Mouse (Mus musculus): ENCODE data around the gene Hoxc13. TPM values are rescaled to one million over a fixed set of nuclear protein-coding genes. Genes with fewer than 3 reads are reported as not detected.

Gene Hoxc13
- total RNA-seq, 2 experiments from 2014 or later: not detected

DNA sequence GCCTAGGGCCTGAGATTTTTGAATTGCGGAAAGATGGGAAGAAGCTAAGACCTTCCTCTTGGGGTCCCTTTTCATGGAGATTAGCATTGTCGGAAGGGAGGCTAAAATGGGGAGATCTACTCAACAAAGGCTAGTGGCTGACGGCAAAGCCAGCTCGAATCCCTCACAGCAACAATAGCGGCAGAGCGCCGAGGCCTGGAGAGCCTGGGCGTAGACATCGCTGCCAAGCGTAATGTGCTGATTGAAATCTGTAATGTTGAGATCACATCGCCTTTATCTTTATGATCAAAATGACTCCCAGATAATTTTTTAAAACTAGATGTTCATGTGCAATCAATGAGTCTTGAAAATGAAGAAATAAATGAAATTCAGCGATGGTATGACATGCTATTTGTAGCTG is 13.5 kb downstream of the Hoxc13 start:
- intact Hi-C loops (cut with DNase I): no loop called here
- no peak for DNase-seq (ENCODE audit: extremely low spot score in 1 of 2, low spot score in 2 of 2)

DNA sequence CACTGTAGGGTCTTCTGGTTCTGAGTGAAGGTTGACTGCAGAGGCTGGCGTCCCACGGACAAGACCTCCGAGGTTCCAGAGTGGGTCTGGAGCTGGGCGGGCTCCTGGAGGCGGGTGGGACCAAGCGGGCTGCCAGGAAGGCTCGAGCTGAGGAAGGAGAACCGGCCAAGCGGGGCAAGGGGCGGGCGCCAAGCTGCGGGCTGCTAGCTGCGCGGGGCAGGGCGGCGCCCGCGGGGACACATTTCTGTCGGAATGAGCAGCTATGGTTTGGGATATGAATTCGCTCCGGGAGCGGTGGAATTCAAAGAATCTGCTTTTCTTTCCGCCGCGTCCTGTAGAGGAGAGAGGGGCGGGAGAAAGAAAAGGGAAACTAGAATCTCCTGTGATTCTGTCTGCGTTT is 14.0 kb downstream of the Hoxc13 start:
- intact Hi-C loops (cut with DNase I): no loop called here
- DNase-seq (ENCODE audit: extremely low spot score in 1 of 2, low spot score in 2 of 2): peak in 1 of 2 experiments; percentile 26

GRCm38 (mm10) chr15:102936279-102936972 is 15.5 kb downstream of the Hoxc13 start, which contains the start of gene Hoxc12:
Hoxc12 (plus strand) TSS chr15:102936757.
- intact Hi-C loops (cut with DNase I): no loop called here
- DNase-seq (ENCODE audit: extremely low spot score in 1 of 2, low spot score in 2 of 2): no peak

DNA sequence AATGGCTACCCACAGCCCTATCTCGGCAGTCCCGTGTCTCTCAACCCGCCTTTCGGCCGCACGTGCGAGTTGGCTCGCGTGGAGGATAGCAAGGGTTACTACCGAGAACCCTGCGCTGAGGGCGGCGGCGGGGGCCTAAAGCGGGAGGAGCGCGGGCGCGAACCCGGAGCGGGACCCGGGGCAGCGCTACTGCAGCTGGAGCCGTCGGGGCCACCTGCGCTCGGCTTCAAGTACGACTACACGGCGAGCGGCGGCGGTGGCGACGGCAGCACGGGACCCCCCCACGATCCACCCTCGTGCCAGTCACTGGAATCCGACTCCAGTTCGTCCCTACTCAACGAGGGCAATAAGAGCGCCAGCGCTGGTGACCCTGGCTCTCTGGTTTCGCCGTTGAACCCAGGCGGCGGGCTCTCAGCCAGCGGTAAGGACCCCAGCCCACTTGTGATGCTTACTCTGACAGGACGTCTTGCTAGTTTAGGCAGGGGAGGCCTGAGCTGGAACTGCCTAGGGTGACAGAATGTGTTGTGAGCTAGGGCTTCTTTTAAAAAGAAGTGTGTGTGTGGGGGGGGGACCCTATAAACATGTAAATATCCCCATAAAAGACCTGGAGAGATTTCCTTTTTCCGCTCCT is 16.2 kb downstream of the Hoxc13 start:
- DNase-seq (ENCODE audit: extremely low spot score in 1 of 2, low spot score in 2 of 2): no peak
- intact Hi-C loops (cut with DNase I): no loop called here

- DNase-seq (ENCODE audit: extremely low spot score in 1 of 2, low spot score in 2 of 2): no peak
- intact Hi-C loops (cut with DNase I): no loop called here
Measured at GRCm38 (mm10) chr15:102939256-102940155, 18.6 kb downstream of the Hoxc13 start.

DNA sequence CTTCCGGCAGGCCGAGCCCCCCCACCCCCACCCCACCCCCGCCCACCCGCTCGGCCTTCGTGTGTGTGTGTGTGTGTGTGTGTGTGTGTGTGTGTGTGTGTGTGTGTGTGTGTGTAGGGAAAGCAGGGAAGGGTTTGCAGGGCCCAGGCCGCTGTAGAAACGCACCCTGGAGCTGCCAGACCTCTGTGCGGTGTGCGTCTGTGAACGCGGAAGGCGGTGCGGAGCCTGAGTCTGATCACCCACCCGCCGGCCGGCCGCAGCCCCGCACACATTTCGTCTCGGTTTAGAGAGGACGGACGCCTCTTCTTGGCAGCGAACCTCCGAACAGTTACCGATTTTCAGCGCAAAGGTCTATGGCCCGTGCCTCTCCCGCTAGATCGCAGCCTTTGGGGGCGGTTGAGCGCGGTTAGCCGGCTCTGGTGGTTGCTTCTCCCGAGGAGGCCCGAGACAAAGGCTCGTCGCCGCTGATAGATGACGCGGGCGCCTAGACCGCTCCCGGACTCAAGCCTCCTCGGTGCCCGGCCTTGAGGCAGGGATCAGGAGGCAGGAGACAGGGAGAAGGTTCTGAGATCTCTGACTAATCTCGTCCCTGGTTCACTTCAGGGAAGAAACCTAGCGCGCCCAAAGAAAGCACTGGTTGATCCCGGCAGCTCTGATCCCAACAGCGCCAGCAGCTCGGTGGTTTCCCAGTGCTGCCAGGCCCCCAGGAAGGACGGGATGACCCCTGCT is 22.0 kb downstream of the Hoxc13 start:
- intact Hi-C loops (cut with DNase I): no loop called here
- DNase-seq (ENCODE audit: extremely low spot score in 1 of 2, low spot score in 2 of 2): no peak

DNA sequence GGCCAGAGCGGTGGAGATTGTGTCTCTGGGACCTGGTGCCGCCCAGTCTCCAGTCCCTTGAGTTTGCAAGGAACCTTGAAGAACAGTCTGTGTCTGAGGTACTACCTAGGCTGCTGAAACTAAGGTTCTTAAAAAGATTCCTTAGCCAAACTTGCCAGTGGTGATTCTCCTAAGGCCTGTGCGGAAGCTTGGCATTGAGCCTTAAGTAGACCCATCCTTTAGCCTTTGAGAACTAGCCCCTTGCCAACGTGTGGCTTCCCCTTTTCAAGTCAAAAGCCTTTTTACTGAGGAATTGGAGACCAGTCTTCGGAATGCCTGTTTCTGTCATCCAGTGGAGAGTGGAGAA is 22.5 kb downstream of the Hoxc13 start:
- intact Hi-C loops (cut with DNase I): no loop called here
- no peak for DNase-seq (ENCODE audit: extremely low spot score in 1 of 2, low spot score in 2 of 2)

- no peak for DNase-seq (ENCODE audit: extremely low spot score in 1 of 2, low spot score in 2 of 2)
- intact Hi-C loops (cut with DNase I): no loop called here
Measured at GRCm38 (mm10) chr15:102945185-102946077, 24.5 kb downstream of the Hoxc13 start.

- intact Hi-C loops (cut with DNase I): no loop called here
- DNase-seq (ENCODE audit: extremely low spot score in 1 of 2, low spot score in 2 of 2): no peak
Measured at GRCm38 (mm10) chr15:102947276-102947675, 26.4 kb downstream of the Hoxc13 start.

DNA sequence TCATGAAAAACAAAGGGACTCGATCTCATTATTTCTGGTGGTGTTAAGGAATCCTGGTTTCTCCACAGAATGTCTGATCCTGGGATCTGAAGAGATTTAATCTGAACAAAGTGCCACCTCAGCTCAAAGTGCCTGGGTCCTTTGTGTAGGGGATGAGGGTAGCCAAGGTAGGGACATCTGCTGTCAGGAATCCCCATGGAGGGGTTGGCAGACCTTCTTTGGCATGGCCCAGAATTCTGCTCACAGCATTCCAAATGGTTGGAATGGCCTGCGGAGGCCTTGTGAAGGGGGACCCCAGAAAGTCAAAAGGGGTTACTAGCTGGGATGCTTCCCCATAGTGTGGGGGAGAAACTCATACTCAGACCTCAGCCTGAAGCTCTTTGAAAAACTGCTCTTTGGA is 27.9 kb downstream of the Hoxc13 start:
- intact Hi-C loops (cut with DNase I): no loop called here
- DNase-seq (ENCODE audit: extremely low spot score in 1 of 2, low spot score in 2 of 2): no peak

- intact Hi-C loops (cut with DNase I): no loop called here
- DNase-seq (ENCODE audit: extremely low spot score in 1 of 2, low spot score in 2 of 2): no peak
Measured at GRCm38 (mm10) chr15:102949696-102950095, 28.8 kb downstream of the Hoxc13 start.

- intact Hi-C loops (cut with DNase I): no loop called here
Measured at GRCm38 (mm10) chr15:102950877-102951276, 30.0 kb downstream of the Hoxc13 start.

DNA sequence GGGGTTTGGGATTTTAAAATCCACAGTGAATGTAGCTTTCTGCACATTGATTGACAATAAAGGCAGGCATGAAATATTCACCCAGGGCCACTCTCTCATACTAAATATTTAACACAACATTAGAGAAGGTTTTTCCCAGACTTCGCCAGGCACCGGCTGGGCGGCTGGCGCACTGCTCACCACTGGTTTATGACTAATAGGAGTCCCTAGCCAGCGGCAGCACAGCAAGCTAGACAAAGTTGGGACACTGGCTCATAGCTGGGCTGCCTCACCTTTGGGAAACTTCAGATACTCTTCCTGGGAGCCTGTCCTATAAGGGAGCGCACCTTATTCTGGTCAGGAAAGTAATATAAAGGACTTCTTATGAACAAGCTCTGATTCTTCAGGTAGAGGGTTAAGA is 32.7 kb downstream of the Hoxc13 start:
- intact Hi-C loops (cut with DNase I): no loop called here

More at GRCm38 (mm10) chr15:102950877-102951276, 30.0 kb downstream of the Hoxc13 start:
- DNase-seq (ENCODE audit: extremely low spot score in 1 of 2, low spot score in 2 of 2): no peak

DNA sequence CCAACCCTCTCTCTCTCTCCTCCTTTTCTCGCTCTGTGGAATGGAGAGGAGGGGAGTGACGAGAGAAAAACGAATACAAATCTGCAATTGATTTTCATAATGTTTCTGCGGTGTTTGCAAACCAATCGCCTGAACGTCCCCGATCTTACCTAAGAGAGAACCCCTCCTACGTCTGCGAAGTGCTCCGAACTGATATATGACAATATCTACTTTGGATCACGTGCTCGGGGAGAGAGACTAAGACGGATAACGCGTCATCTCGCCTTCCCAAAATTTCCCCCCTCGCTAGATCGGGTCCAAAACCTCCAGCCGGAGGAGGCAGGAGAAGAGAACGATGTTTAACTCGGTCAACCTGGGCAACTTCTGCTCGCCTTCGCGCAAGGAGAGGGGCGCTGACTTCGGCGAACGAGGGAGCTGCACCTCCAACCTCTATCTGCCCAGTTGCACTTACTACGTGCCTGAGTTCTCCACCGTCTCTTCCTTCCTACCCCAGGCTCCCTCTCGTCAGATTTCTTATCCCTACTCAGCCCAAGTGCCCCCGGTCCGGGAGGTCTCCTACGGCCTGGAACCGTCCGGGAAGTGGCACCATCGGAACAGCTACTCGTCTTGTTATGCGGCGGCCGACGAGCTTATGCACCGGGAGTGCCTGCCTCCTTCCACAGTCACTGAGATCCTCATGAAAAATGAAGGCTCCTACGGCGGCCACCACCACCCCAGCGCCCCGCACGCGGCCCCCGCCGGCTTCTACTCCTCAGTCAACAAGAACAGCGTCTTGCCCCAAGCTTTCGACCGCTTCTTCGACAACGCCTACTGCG is 33.5 kb downstream of the Hoxc13 start, which contains the start of gene Hoxc11:
TSS of gene Hoxc11 (plus strand) at position 236 of the 815 bp plus-strand sequence.
- DNase-seq (ENCODE audit: extremely low spot score in 1 of 2, low spot score in 2 of 2): no peak
- intact Hi-C loops (cut with DNase I): no loop called here

More for the DNA sequence above, 32.7 kb downstream of the Hoxc13 start:
- DNase-seq (ENCODE audit: extremely low spot score in 1 of 2, low spot score in 2 of 2): no peak

DNA sequence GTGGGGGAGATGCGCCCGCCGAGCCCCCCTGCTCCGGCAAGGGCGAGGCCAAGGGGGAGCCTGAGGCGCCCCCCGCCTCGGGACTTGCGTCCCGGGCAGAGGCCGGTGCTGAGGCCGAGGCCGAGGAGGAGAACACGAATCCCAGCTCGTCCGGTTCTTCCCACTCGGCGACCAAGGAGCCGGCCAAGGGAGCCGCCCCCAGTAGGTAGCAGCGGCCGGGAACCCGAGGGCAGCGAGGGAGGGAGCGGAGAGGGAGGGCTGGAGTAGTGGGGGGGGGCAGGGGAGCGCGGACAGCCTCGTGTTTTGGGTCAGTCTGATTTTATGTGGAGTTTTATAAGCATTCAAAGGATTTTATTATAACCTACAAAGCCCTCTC is 34.1 kb downstream of the Hoxc13 start:
- DNase-seq (ENCODE audit: extremely low spot score in 1 of 2, low spot score in 2 of 2): no peak
- intact Hi-C loops (cut with DNase I): no loop called here

GRCm38 (mm10) chr15:102955833-102956640 is 35.1 kb downstream of the Hoxc13 start:
- no peak for DNase-seq (ENCODE audit: extremely low spot score in 1 of 2, low spot score in 2 of 2)
- intact Hi-C loops (cut with DNase I): no loop called here
